Mouse (Mus musculus): ENCODE results near the gene Pisd. TPM values are rescaled to one million over a fixed set of nuclear protein-coding genes. Genes with fewer than 3 reads are reported as not detected.
"Not testable (repeated sequence)": the region's sequence is repeated elsewhere in the genome, so short reads cannot be mapped to it uniquely, and the experiment has no call there.

The Pisd gene
- polyA plus RNA-seq, 1 experiment = 28.7 TPM

DNA sequence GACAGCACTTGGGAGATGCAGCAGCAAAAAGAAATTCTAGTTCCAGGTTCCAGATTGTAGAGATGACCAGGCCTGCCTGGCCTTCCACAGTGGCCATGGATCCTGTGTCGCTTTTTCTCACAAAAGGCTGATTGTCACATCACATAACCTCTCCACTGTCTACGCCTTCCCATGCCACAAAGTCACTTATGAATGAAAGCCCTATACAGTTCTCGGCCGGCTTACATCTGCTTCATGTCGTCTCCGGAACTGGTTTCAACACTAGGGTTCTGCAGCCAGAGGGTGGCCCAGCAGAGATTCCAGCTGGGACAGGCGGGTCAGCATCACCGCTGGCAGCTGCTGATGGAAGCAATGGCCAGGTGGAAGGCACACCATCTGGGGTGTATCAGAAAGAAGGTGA, 56.6 kb downstream of the Pisd start:
- Histone ChIP-seq H3K27ac (ENCODE audit: control insufficient read depth, insufficient read depth, low read depth, low read length) (no peak overlapping the region), H3K36me3 (ENCODE audit: control insufficient read depth, insufficient read depth, low read length) (no peaks in the 10 kb centered on the region), H3K27me3 (ENCODE audit: control insufficient read depth, insufficient read depth, low read length) (no peaks in the 10 kb centered on the region), H3K4me3 (ENCODE audit: control insufficient read depth, low read depth, low read length) (no peak overlapping the region), H3K4me1 (ENCODE audit: control insufficient read depth, insufficient read depth, low read length) (no peaks in the 10 kb centered on the region)
- TF ChIP-seq POLR2A (IDR thresholded peaks at IDR 0.05; ENCODE audit: control insufficient read depth, low read depth, low read length) (no peak), CTCF (IDR thresholded peaks at IDR 0.05; ENCODE audit: control insufficient read depth, insufficient read depth, insufficient replicate concordance, low read depth, low read length) (no peak)

DNA sequence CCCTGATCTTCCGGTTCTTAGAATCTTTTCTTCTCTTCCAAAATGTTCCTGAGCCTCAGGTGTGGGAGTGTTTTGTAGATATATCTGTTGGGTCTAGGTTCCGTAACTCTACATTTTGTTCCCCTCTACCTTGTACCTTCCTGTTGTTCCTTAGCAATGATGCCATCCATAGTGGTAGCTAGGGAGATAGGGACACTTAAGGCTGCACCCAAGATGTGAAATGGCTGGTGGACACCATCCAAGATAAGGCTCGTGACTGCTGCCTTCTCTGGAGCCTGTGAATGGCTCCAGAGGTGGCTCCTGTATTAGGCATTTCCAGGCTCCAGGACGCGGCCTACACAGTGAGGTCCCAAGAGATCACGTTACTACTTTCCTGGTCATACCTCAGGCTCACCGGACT, 57.1 kb downstream of the Pisd start:
- TF ChIP-seq POLR2A (IDR thresholded peaks at IDR 0.05; ENCODE audit: control insufficient read depth, low read depth, low read length) = no peak
- no peak for TF ChIP-seq CTCF (IDR thresholded peaks at IDR 0.05; ENCODE audit: control insufficient read depth, insufficient read depth, insufficient replicate concordance, low read depth, low read length)
- Histone ChIP-seq H3K36me3 (ENCODE audit: control insufficient read depth, insufficient read depth, low read length) (no peaks in the 10 kb centered on the region), H3K27ac (ENCODE audit: control insufficient read depth, insufficient read depth, low read depth, low read length) (no peak overlapping the region), H3K4me1 (ENCODE audit: control insufficient read depth, insufficient read depth, low read length) (no peaks in the 10 kb centered on the region), H3K27me3 (ENCODE audit: control insufficient read depth, insufficient read depth, low read length) (no peaks in the 10 kb centered on the region), H3K4me3 (ENCODE audit: control insufficient read depth, low read depth, low read length) (no peak overlapping the region)

DNA sequence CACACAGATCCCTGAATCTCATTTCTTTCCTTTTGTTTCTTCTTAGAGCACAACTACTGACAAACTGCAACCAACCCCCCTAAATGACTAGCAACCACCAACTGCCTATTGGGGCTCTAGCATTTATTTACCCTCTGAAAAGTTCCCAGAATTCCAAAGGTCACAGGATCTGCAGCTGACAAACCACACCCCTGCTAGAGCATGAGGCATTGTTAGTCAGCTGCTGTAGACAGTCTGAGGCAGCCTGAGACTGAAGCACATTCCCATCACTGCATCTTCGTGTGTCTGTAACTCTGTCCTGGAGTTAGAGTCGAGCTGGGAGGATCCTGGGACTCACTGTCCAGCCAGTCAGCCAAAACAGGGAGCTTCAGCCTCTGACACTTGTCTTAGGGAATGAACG, 60.0 kb downstream of the Pisd start:
- H3K4me3 ChIP-seq (ENCODE audit: control insufficient read depth, low read depth, low read length); H3K27me3 ChIP-seq (ENCODE audit: control insufficient read depth, insufficient read depth, low read length); H3K36me3 ChIP-seq (ENCODE audit: control insufficient read depth, insufficient read depth, low read length); H3K4me1 ChIP-seq (ENCODE audit: control insufficient read depth, insufficient read depth, low read length); H3K27ac ChIP-seq (ENCODE audit: control insufficient read depth, insufficient read depth, low read depth, low read length): not testable (repeated sequence)

DNA sequence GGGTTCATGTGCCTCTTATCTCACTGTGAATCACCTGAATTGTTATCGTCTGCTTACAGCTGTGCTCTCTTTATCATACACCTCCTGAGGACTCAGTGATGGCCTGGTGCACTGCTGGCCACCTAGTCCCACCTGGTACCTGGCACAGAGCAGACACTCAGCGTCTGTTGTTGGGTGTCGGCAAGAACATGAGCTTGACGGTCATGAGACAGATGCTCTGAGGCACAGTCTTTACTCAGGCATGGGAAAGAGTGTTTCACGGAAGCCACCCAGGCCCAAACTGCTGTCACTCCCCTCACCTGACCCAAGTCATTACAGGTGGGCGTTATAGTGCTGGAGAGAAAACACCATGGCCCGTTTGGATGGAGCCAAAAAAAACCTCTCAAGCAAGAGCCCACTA, 61.5 kb downstream of the Pisd start:
- Histone ChIP-seq H3K27ac (ENCODE audit: control insufficient read depth, insufficient read depth, low read depth, low read length) (no peak overlapping the region), H3K4me3 (ENCODE audit: control insufficient read depth, low read depth, low read length) (no peak overlapping the region), H3K4me1 (ENCODE audit: control insufficient read depth, insufficient read depth, low read length) (no peaks in the 10 kb centered on the region), H3K27me3 (ENCODE audit: control insufficient read depth, insufficient read depth, low read length) (no peaks in the 10 kb centered on the region), H3K36me3 (ENCODE audit: control insufficient read depth, insufficient read depth, low read length) (no peaks in the 10 kb centered on the region)
- TF ChIP-seq CTCF (IDR thresholded peaks at IDR 0.05; ENCODE audit: control insufficient read depth, insufficient read depth, insufficient replicate concordance, low read depth, low read length) (no peak), POLR2A (IDR thresholded peaks at IDR 0.05; ENCODE audit: control insufficient read depth, low read depth, low read length) (no peak)

DNA sequence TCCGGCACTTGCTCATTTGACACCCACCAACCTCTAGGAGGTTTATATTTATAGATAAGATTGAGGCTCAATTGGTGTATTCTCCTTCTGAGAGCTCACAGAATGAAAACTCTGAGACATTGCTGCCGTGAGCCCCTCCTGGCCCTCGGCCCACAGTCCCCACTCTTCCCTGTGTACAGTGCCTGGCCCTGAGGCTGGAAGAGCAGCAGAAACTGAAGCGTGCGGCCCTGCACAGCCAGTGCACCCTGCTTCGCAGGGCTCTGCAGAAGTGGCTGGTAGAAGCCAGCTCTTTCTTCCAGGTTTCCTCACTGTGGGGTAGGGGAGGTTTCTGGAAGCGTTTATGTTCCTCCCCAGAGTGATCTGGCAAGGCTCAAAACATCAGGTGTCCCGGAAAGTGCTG, 62.7 kb downstream of the Pisd start:
- H3K4me3 ChIP-seq (ENCODE audit: control insufficient read depth, low read depth, low read length); H3K27me3 ChIP-seq (ENCODE audit: control insufficient read depth, insufficient read depth, low read length); H3K4me1 ChIP-seq (ENCODE audit: control insufficient read depth, insufficient read depth, low read length); H3K36me3 ChIP-seq (ENCODE audit: control insufficient read depth, insufficient read depth, low read length); H3K27ac ChIP-seq (ENCODE audit: control insufficient read depth, insufficient read depth, low read depth, low read length): not testable (repeated sequence)

DNA sequence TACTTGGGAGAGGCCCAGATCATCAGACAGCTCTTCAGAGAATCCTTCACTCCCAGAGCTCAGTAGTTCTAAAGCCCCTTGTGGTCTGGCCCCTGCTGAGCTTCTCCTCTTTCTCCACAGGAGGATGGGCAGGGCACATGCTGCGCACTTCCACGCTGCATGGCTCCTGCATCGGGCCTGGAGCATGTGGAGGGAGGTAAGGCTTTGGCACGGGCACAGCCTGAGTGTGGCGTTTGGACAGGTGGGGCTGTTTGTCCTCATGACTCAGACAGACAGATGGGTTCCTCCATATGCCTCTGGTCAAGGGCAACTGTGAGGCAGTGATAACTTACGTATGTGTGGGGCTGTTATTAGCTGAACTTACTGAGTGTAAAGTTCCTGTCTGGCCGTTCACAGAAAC, 63.2 kb downstream of the Pisd start:
- TF ChIP-seq POLR2A (IDR thresholded peaks at IDR 0.05; ENCODE audit: control insufficient read depth, low read depth, low read length) = no peak
- TF ChIP-seq CTCF (IDR thresholded peaks at IDR 0.05; ENCODE audit: control insufficient read depth, insufficient read depth, insufficient replicate concordance, low read depth, low read length) = no peak
- Histone ChIP-seq H3K27me3 (ENCODE audit: control insufficient read depth, insufficient read depth, low read length) (no peaks in the 10 kb centered on the region), H3K27ac (ENCODE audit: control insufficient read depth, insufficient read depth, low read depth, low read length) (no peak overlapping the region), H3K4me3 (ENCODE audit: control insufficient read depth, low read depth, low read length) (no peak overlapping the region), H3K36me3 (ENCODE audit: control insufficient read depth, insufficient read depth, low read length) (no peaks in the 10 kb centered on the region), H3K4me1 (ENCODE audit: control insufficient read depth, insufficient read depth, low read length) (no peaks in the 10 kb centered on the region)

DNA sequence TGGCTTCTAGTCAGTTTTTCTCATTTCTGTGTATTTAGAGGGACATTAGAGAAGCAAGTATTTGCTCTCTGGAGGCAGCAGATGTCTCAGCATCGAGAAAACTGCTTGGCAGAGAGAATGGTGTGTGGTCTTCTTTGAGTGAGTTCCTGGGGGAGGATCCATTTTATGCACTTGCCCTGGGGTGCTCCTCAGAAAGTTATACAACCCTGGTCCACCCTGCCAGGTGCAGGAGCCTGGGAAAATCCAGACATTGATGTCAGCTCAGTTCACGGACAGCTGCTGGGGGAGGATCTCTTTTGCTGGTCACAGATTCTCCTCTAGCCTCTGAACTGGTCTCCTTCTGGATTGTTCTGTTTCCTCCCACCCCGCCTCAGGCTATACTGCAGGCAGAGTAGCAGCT, 64.1 kb downstream of the Pisd start:
- Histone ChIP-seq H3K36me3 (ENCODE audit: control insufficient read depth, insufficient read depth, low read length) (no peaks in the 10 kb centered on the region), H3K27me3 (ENCODE audit: control insufficient read depth, insufficient read depth, low read length) (no peaks in the 10 kb centered on the region), H3K27ac (ENCODE audit: control insufficient read depth, insufficient read depth, low read depth, low read length) (no peak overlapping the region), H3K4me1 (ENCODE audit: control insufficient read depth, insufficient read depth, low read length) (no peaks in the 10 kb centered on the region), H3K4me3 (ENCODE audit: control insufficient read depth, low read depth, low read length) (no peak overlapping the region)
- TF ChIP-seq POLR2A (IDR thresholded peaks at IDR 0.05; ENCODE audit: control insufficient read depth, low read depth, low read length) (no peak), CTCF (IDR thresholded peaks at IDR 0.05; ENCODE audit: control insufficient read depth, insufficient read depth, insufficient replicate concordance, low read depth, low read length) (no peak)

DNA sequence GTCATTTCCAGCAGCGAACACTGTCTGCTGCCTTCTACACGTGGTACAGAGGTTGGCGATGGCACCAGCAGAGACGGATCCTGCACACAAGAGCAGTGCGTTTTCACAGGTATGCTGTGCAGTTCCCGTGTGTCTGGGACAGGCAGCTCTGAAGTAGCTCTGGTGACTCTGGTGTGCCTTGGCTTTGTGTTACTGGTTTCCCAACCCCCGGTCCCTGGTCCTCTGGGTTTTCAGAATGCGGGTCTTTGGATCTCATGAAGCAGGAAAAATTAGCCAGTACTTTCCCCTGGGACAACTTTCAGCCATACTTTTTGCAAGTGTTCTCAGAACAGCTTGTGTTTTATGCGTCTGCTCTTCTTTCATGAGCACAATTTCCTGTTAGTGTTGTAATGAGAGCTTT, 65.0 kb downstream of the Pisd start:
- TF ChIP-seq CTCF (IDR thresholded peaks at IDR 0.05; ENCODE audit: control insufficient read depth, insufficient read depth, insufficient replicate concordance, low read depth, low read length) = no peak
- H3K27me3 ChIP-seq (ENCODE audit: control insufficient read depth, insufficient read depth, low read length) = no peaks in the 10 kb centered on the region

More for the DNA sequence above, 65.0 kb downstream of the Pisd start:
- H3K4me1 ChIP-seq (ENCODE audit: control insufficient read depth, insufficient read depth, low read length) = no peaks in the 10 kb centered on the region
- no peak overlapping the region for H3K27ac ChIP-seq (ENCODE audit: control insufficient read depth, insufficient read depth, low read depth, low read length)
- H3K36me3 ChIP-seq (ENCODE audit: control insufficient read depth, insufficient read depth, low read length) = no peaks in the 10 kb centered on the region
- H3K4me3 ChIP-seq (ENCODE audit: control insufficient read depth, low read depth, low read length) = no peak overlapping the region
